24 mouse cellular contexts compared by ENCODE assay signal in genomic region chr2:74709465-74710419, GRCm38 (mm10). TPM values are rescaled to one million over a fixed set of nuclear protein-coding genes. Genes with fewer than 3 reads are reported as not detected.
DNase-seq lines count a peak whose midpoint lies in the region; ATAC-seq and TF ChIP-seq lines count a peak whose summit lies in the region.
"Had no signal": no experiment of that assay in that cellular context is flagged by ENCODE, and none has a peak within 500 bp of the region (broad histone marks: within the 10 kb centered on the region; RNA-seq: fewer than 3 reads in every experiment).

No protein-coding gene starts in this region.

- in situ Hi-C loops in ES-E14 (cut with MboI; ENCODE audit: low sequenced_read_pairs in 2 of 2, unreplicated experiment in 2 of 2), result loop anchor here (10.0 to 25.0 kb wide), 4 partner anchors 345 to 878 kb away; no protein-coding TSS in a partner anchor

- no peaks in the 10 kb centered on the region for H3K27me3 ChIP-seq in kidney, adult 2 months (replicated peaks; ENCODE audit: control insufficient read depth, insufficient read depth, low read length)
- peaks cover 99% of the 10 kb centered on the region for H3K27me3 ChIP-seq in liver, embryonic 12.5 days (replicated peaks)

- H3K36me3 ChIP-seq in kidney, adult 2 months (ENCODE audit: control insufficient read depth, insufficient read depth, low read length), result no peaks in the 10 kb centered on the region
- H3K36me3 ChIP-seq in ES-E14 (ENCODE audit: control insufficient read depth, insufficient read depth, low read length, poor library complexity, severe bottlenecking), result no peaks in the 10 kb centered on the region
- H3K36me3 ChIP-seq in liver, embryonic 12.5 days, result no peaks in the 10 kb centered on the region
- H3K36me3 ChIP-seq: forebrain, embryonic 12.5 days; liver, embryonic 13.5 days; midbrain, embryonic 13.5 days had no signal

- peak; percentile 23 for DNase-seq in kidney, adult 2 months
- no peak for DNase-seq in kidney, adult 9 months
- peak; percentile 44 for DNase-seq in 3T3-L1 (ENCODE audit: low read depth, low spot score)
- DNase-seq in ES-E14 (ENCODE audit: low read depth, low spot score), result no peak
- DNase-seq in neural tube, embryonic 10.5 days (ENCODE audit: extremely low spot score, low spot score), result peak; percentile 33
- DNase-seq: adrenal gland, postnatal 25 days; cerebellum, adult 11-12 months; cerebellum, postnatal 36 days; gastrocnemius, postnatal 36 days; left cerebral cortex, postnatal 4 days; liver, embryonic 13.5 days; right cerebral cortex, adult 18-20 months; thymus, postnatal 25 days had no signal

- no peak for ATAC-seq in megakaryocyte, adult 5-6 weeks (ENCODE audit: poor library complexity, severe bottlenecking)
- no peak for ATAC-seq in liver, embryonic 12.5 days
- ATAC-seq: activated CD4-positive, CD25-positive, alpha-beta regulatory T cell, adult 4 months; lung, postnatal 0 days; midbrain, embryonic 13.5 days had no signal

- no peak overlapping the region for H3K4me3 ChIP-seq in kidney, adult 2 months (ENCODE audit: insufficient read depth, low read depth, low read length)
- H3K4me3 ChIP-seq in ES-E14 (ENCODE audit: insufficient read depth in 1 of 2, low read depth in 1 of 2, low read length in 2 of 2, poor library complexity in 1 of 2, severe bottlenecking in 1 of 2), result no peak overlapping the region
- H3K4me3 ChIP-seq in liver, embryonic 12.5 days, result no peak overlapping the region
- H3K4me3 ChIP-seq: forebrain, embryonic 12.5 days; left cerebral cortex, adult 2 months; liver, embryonic 13.5 days; midbrain, embryonic 13.5 days had no signal

- 48% methylated on average over 5 of the region's 5 CpGs for WGBS in kidney, adult 2 months
- 16% methylated on average over 5 of the region's 5 CpGs for WGBS in liver, embryonic 12.5 days (ENCODE audit: insufficient replicate concordance)

- H3K27ac ChIP-seq in kidney, adult 2 months (ENCODE audit: insufficient read depth, low read depth, low read length), result peak overlapping the region; percentile 99
- H3K27ac ChIP-seq in ES-E14 (ENCODE audit: insufficient read depth, low read depth, low read length, poor library complexity, severe bottlenecking), result no peak overlapping the region
- H3K27ac ChIP-seq in liver, embryonic 12.5 days, result no peak overlapping the region
- H3K27ac ChIP-seq: forebrain, embryonic 12.5 days; left cerebral cortex, adult 2 months; liver, embryonic 13.5 days; midbrain, embryonic 13.5 days; stomach, postnatal 0 days had no signal

- TF ChIP-seq POLR2A in kidney, adult 2 months (IDR thresholded peaks at IDR 0.05; ENCODE audit: low read depth, low read length), result no peak

- TF ChIP-seq CTCF in kidney, adult 2 months (conservative IDR thresholded peaks at IDR 0.05; ENCODE audit: insufficient read depth, insufficient read length, low read depth, low read length), result no peak

- H3K9ac ChIP-seq in ES-E14 (ENCODE audit: insufficient read depth, low read depth, low read length, poor library complexity, severe bottlenecking), result no peak overlapping the region
- no peak overlapping the region for H3K9ac ChIP-seq in liver, embryonic 12.5 days
- H3K9ac ChIP-seq: forebrain, embryonic 12.5 days; liver, embryonic 13.5 days; midbrain, embryonic 13.5 days had no signal

- peaks cover 8% of the 10 kb centered on the region; the same call in 1 of the 2 replicates for H3K4me1 ChIP-seq in kidney, adult 2 months (ENCODE audit: control insufficient read depth, insufficient read depth, low read length)
- H3K4me1 ChIP-seq in ES-E14 (ENCODE audit: control insufficient read depth in 2 of 2, insufficient read depth in 2 of 2, low read length in 2 of 2, poor library complexity in 1 of 2), result peaks cover 0 to 4% of the 10 kb centered on the region in 2 experiments; a peak in 1 of 4 replicates
- H3K4me1 ChIP-seq in liver, embryonic 12.5 days, result peaks cover 10% of the 10 kb centered on the region

- no peak overlapping the region for H3K4me2 ChIP-seq in liver, embryonic 12.5 days
- H3K4me2 ChIP-seq: forebrain, embryonic 12.5 days; liver, embryonic 13.5 days; midbrain, embryonic 13.5 days had no signal

- no peaks in the 10 kb centered on the region for H3K9me3 ChIP-seq in ES-E14 (ENCODE audit: control insufficient read depth, insufficient read depth, low read depth, low read length)
- H3K9me3 ChIP-seq in liver, embryonic 12.5 days (replicated peaks), result no peaks in the 10 kb centered on the region
- H3K9me3 ChIP-seq: forebrain, embryonic 12.5 days; liver, embryonic 13.5 days; midbrain, embryonic 13.5 days had no signal

TF ChIP-seq in ES-E14, 5 proteins besides CTCF, POLR2A, EP300 and RAD21:
- TF ChIP-seq ZNF384 (IDR thresholded peaks at IDR 0.05; ENCODE audit: low read depth, low read length), result peak; percentile 73
- no peak for TF ChIP-seq MAFK (IDR thresholded peaks at IDR 0.05; ENCODE audit: insufficient read depth, low read depth, low read length)
TF ChIP-seq in ES-E14: peak in this region for 1.

RNA-seq across cellular contexts. Expression of gene Hoxd3, which starts 2.0 kb away (rescaled TPM):
- polyA plus RNA-seq in kidney, adult 2 months (2012; rRNA removed), result 10.2 and 10.7 TPM in 2 replicates
- total RNA-seq in ES-E14 (2012; rRNA removed), result 0.40 TPM in 1 of 2 replicates, not detected in the other
- not detected in 2 replicates for total RNA-seq in megakaryocyte, adult 5-6 weeks (2015)
- 0.26 TPM in 1 of 2 replicates, not detected in the other for total RNA-seq in megakaryocyte, adult 5-6 weeks (2017)
- polyA plus RNA-seq in liver, embryonic 12.5 days (2016; fragmentation: Nextera tagmentation; extraction: Ambion mirVana), result 0.18 and 0.30 TPM in 2 replicates
- total RNA-seq: hematopoietic stem cell, adult 5-6 weeks; left cerebral cortex, adult 2 months; left cerebral cortex, postnatal 4 days had no signal
- polyA plus RNA-seq: activated CD4-positive, CD25-positive, alpha-beta regulatory T cell, adult 4 months; forebrain, embryonic 12.5 days; lung, postnatal 0 days had no signal

RNA-seq across cellular contexts. Expression of gene Hoxd4, which starts 2.0 kb away (rescaled TPM):
- 20.3 and 31.4 TPM in 2 replicates for polyA plus RNA-seq in kidney, adult 2 months (2012; rRNA removed)
- 0.16 and 0.94 TPM in 2 replicates for total RNA-seq in ES-E14 (2012; rRNA removed)
- total RNA-seq in megakaryocyte, adult 5-6 weeks (2015), result not detected in 2 replicates
- not detected in 2 replicates for total RNA-seq in megakaryocyte, adult 5-6 weeks (2017)
- not detected in 2 replicates for polyA plus RNA-seq in liver, embryonic 12.5 days (2016; fragmentation: Nextera tagmentation; extraction: Ambion mirVana)
- total RNA-seq: hematopoietic stem cell, adult 5-6 weeks; left cerebral cortex, adult 2 months; left cerebral cortex, postnatal 4 days had no signal
- polyA plus RNA-seq: activated CD4-positive, CD25-positive, alpha-beta regulatory T cell, adult 4 months; forebrain, embryonic 12.5 days; liver, embryonic 13.5 days; lung, postnatal 0 days; midbrain, embryonic 13.5 days had no signal

RNA-seq across cellular contexts. Expression of gene Hoxd8, which starts 5.3 kb away (rescaled TPM):
- polyA plus RNA-seq in kidney, adult 2 months (2012; rRNA removed), result 45.8 and 46.2 TPM in 2 replicates
- total RNA-seq in ES-E14 (2012; rRNA removed), result 0.63 and 1.2 TPM in 2 replicates
- not detected in 2 replicates for total RNA-seq in megakaryocyte, adult 5-6 weeks (2015)
- not detected in 2 replicates for total RNA-seq in megakaryocyte, adult 5-6 weeks (2017)
- polyA plus RNA-seq in liver, embryonic 12.5 days (2016; fragmentation: Nextera tagmentation; extraction: Ambion mirVana), result 0.11 and 0.14 TPM in 2 replicates
- total RNA-seq: hematopoietic stem cell, adult 5-6 weeks; left cerebral cortex, adult 2 months had no signal
- polyA plus RNA-seq: activated CD4-positive, CD25-positive, alpha-beta regulatory T cell, adult 4 months; forebrain, embryonic 12.5 days; midbrain, embryonic 13.5 days had no signal

RNA-seq across cellular contexts. Expression of gene Hoxd9, which starts 12.2 kb away (rescaled TPM):
- polyA plus RNA-seq in kidney, adult 2 months (2012; rRNA removed), result 23.9 and 26.0 TPM in 2 replicates
- total RNA-seq in ES-E14 (2012; rRNA removed), result 0.37 and 0.76 TPM in 2 replicates
- total RNA-seq in megakaryocyte, adult 5-6 weeks (2015), result not detected in 2 replicates
- total RNA-seq in megakaryocyte, adult 5-6 weeks (2017), result not detected in 2 replicates
- 0.06 TPM in 1 of 2 replicates, not detected in the other for polyA plus RNA-seq in liver, embryonic 12.5 days (2016; fragmentation: Nextera tagmentation; extraction: Ambion mirVana)
- total RNA-seq: hematopoietic stem cell, adult 5-6 weeks; left cerebral cortex, adult 2 months; left cerebral cortex, postnatal 4 days had no signal
- polyA plus RNA-seq: activated CD4-positive, CD25-positive, alpha-beta regulatory T cell, adult 4 months; forebrain, embryonic 12.5 days; liver, embryonic 13.5 days; midbrain, embryonic 13.5 days had no signal

RNA-seq across cellular contexts. Expression of gene Gm28230, which starts 16.8 kb away (rescaled TPM):
- polyA plus RNA-seq in kidney, adult 2 months (2012; rRNA removed), result 5.5 and 7.8 TPM in 2 replicates
- total RNA-seq in ES-E14 (2012; rRNA removed), result 0.22 TPM in 1 of 2 replicates, not detected in the other
- not detected in 2 replicates for total RNA-seq in megakaryocyte, adult 5-6 weeks (2015)
- total RNA-seq in megakaryocyte, adult 5-6 weeks (2017), result not detected in 2 replicates
- not detected in 2 replicates for polyA plus RNA-seq in liver, embryonic 12.5 days (2016; fragmentation: Nextera tagmentation; extraction: Ambion mirVana)
- total RNA-seq: heart, adult 8-10 months; hematopoietic stem cell, adult 5-6 weeks; left cerebral cortex, adult 2 months; left cerebral cortex, postnatal 4 days had no signal
- polyA plus RNA-seq: activated CD4-positive, CD25-positive, alpha-beta regulatory T cell, adult 4 months; forebrain, embryonic 12.5 days; heart, embryonic 16.5 days; liver, embryonic 13.5 days; lung, postnatal 0 days; midbrain, embryonic 13.5 days; stomach, postnatal 0 days had no signal

Comparison
In these comparisons a context has a peak if more than half of its experiments do, and no peak if none do; other contexts are left out.
1. DNase-seq: peak in kidney, adult 2 months (single experiment), 3T3-L1 (single experiment) and neural tube, embryonic 10.5 days (single experiment); none in kidney, adult 9 months (single experiment) and ES-E14 (single experiment).